Mouse (Mus musculus): ENCODE measurements around the gene H2-DMb2.

H2-DMb2 gene

GRCm38 (mm10) chr17:34118873-34119248 is 24.2 kb upstream of the H2-DMb2 start:
- no peak for DNase-seq (ENCODE audit: low spot score)

GRCm38 (mm10) chr17:34119249-34120179 is 23.6 kb upstream of the H2-DMb2 start, which contains the start of gene H2-DMa:
TSS of gene H2-DMa (plus strand) at chr17:34119541.
- peak; percentile 99 for DNase-seq (ENCODE audit: low spot score)

- peak; percentile 89 for DNase-seq (ENCODE audit: low spot score)
Observed at GRCm38 (mm10) chr17:34120180-34120723, 22.9 kb upstream of the H2-DMb2 start.

GRCm38 (mm10) chr17:34120814-34121171 is 22.3 kb upstream of the H2-DMb2 start:
- DNase-seq (ENCODE audit: low spot score), result peak; percentile 92

GRCm38 (mm10) chr17:34121172-34121878 is 21.8 kb upstream of the H2-DMb2 start:
- peak; percentile 90 for DNase-seq (ENCODE audit: low spot score)

- peak; percentile 65 for DNase-seq (ENCODE audit: low spot score)
Observed at GRCm38 (mm10) chr17:34121879-34122187, 21.3 kb upstream of the H2-DMb2 start.

- peak; percentile 98 for DNase-seq (ENCODE audit: low spot score)
Observed at GRCm38 (mm10) chr17:34122188-34122984, 20.7 kb upstream of the H2-DMb2 start, which contains the start of gene Brd2. TSS of gene Brd2 (minus strand) at chr17:34122634.

GRCm38 (mm10) chr17:34123111-34123510 is 20.0 kb upstream of the H2-DMb2 start:
- no peak for DNase-seq (ENCODE audit: low spot score)

- DNase-seq (ENCODE audit: low spot score), result peak; percentile 61
Observed at GRCm38 (mm10) chr17:34123518-34123917, 19.6 kb upstream of the H2-DMb2 start.

- DNase-seq (ENCODE audit: low spot score), result no peak
Observed at GRCm38 (mm10) chr17:34124649-34125048, 18.5 kb upstream of the H2-DMb2 start.

GRCm38 (mm10) chr17:34126826-34127420 is 16.2 kb upstream of the H2-DMb2 start:
- DNase-seq (ENCODE audit: low spot score), result no peak

- DNase-seq (ENCODE audit: low spot score), result peak; percentile 75
Observed at GRCm38 (mm10) chr17:34127475-34127874, 15.6 kb upstream of the H2-DMb2 start.

- DNase-seq (ENCODE audit: low spot score), result no peak
Observed at GRCm38 (mm10) chr17:34128264-34128937, 14.7 kb upstream of the H2-DMb2 start.

GRCm38 (mm10) chr17:34128944-34129791 is 13.9 kb upstream of the H2-DMb2 start:
- DNase-seq (ENCODE audit: low spot score), result no peak

- no peak for DNase-seq (ENCODE audit: low spot score)
Observed at GRCm38 (mm10) chr17:34130073-34130947, 12.8 kb upstream of the H2-DMb2 start.

GRCm38 (mm10) chr17:34131911-34132310 is 11.2 kb upstream of the H2-DMb2 start:
- DNase-seq (ENCODE audit: low spot score), result no peak

GRCm38 (mm10) chr17:34133289-34133688 is 9.8 kb upstream of the H2-DMb2 start:
- DNase-seq (ENCODE audit: low spot score), result no peak

GRCm38 (mm10) chr17:34134451-34134850 is 8.7 kb upstream of the H2-DMb2 start:
- DNase-seq (ENCODE audit: low spot score), result no peak
